Mouse (Mus musculus) limb, embryonic 10.5 days (tissue): ENCODE measurements around the gene Gal3st3. TPM values are rescaled to one million over a fixed set of nuclear protein-coding genes. Genes with fewer than 3 reads are reported as not detected.

ENCODE experiments used
- polyA plus RNA-seq: library from polyadenylated mRNA; unstranded; fragments of >200 nt; fragmentation: Nextera tagmentation; extraction: Ambion mirVana; gene quantifications from 2 replicates; pipeline ENCODE4 v1.2.1, GENCODE M21; 2016

The Gal3st3 gene
- polyA plus RNA-seq, 1 experiment from 2014 or later: 8.4 TPM

Other genes with a start within 250 kb of the Gal3st3 start
- 3.1 and 3.5 TPM in 2 replicates for gene Rin1, start 247.8 kb upstream of the Gal3st3 start, polyA plus RNA-seq
- 37.1 and 42.5 TPM in 2 replicates for gene Cd248, start 230.3 kb upstream of the Gal3st3 start, polyA plus RNA-seq
- gene Tmem151a, start 212.8 kb upstream of the Gal3st3 start, polyA plus RNA-seq: 2.4 and 2.5 TPM in 2 replicates
- 65.4 and 78.0 TPM in 2 replicates for gene Yif1a, start 209.8 kb upstream of the Gal3st3 start, polyA plus RNA-seq
- 20.2 and 28.1 TPM in 2 replicates for gene Cnih2, start 199.8 kb upstream of the Gal3st3 start, polyA plus RNA-seq
- 276 and 296 TPM in 2 replicates for gene Rab1b, start 191.3 kb upstream of the Gal3st3 start, polyA plus RNA-seq
- gene Klc2, start 179.8 kb upstream of the Gal3st3 start, polyA plus RNA-seq: 28.2 and 30.6 TPM in 2 replicates
- 25.7 and 31.1 TPM in 2 replicates for gene Pacs1, start 25.2 kb upstream of the Gal3st3 start, polyA plus RNA-seq
- 419 and 440 TPM in 2 replicates for gene Sf3b2, start 2.9 kb upstream of the Gal3st3 start, polyA plus RNA-seq
- not detected in 2 replicates for gene Catsper1, start 37.4 kb downstream of the Gal3st3 start, polyA plus RNA-seq
- gene Cst6, start 51.2 kb downstream of the Gal3st3 start, polyA plus RNA-seq: 0.26 and 1.1 TPM in 2 replicates
- gene Eif1ad, start 68.4 kb downstream of the Gal3st3 start, polyA plus RNA-seq: 99.4 and 109 TPM in 2 replicates
- gene Banf1, start 68.8 kb downstream of the Gal3st3 start, polyA plus RNA-seq: 607 and 678 TPM in 2 replicates
- gene Sart1, start 90.4 kb downstream of the Gal3st3 start, polyA plus RNA-seq: 103 and 111 TPM in 2 replicates
- not detected in 2 replicates for gene Tsga10ip, start 104.2 kb downstream of the Gal3st3 start, polyA plus RNA-seq
- gene Drap1, start 126.6 kb downstream of the Gal3st3 start, polyA plus RNA-seq: 224 and 246 TPM in 2 replicates
- 59.7 and 68.8 TPM in 2 replicates for gene AI837181, start 126.8 kb downstream of the Gal3st3 start, polyA plus RNA-seq
- not detected in 2 replicates for gene Fosl1, start 149.2 kb downstream of the Gal3st3 start, polyA plus RNA-seq
- 8.9 and 9.7 TPM in 2 replicates for gene Ccdc85b, start 159.6 kb downstream of the Gal3st3 start, polyA plus RNA-seq
- 111 and 132 TPM in 2 replicates for gene Fibp, start 162.3 kb downstream of the Gal3st3 start, polyA plus RNA-seq
- 1.6 and 1.9 TPM in 2 replicates for gene Ctsw, start 170.2 kb downstream of the Gal3st3 start, polyA plus RNA-seq
- 85.6 and 99.7 TPM in 2 replicates for gene Efemp2, start 175.6 kb downstream of the Gal3st3 start, polyA plus RNA-seq
- 38.2 and 40.4 TPM in 2 replicates for gene Mus81, start 190.1 kb downstream of the Gal3st3 start, polyA plus RNA-seq
- 3,106 and 3,128 TPM in 2 replicates for gene Cfl1, start 192.1 kb downstream of the Gal3st3 start, polyA plus RNA-seq
- not detected in 2 replicates for gene 1700020D05Rik, start 205.5 kb downstream of the Gal3st3 start, polyA plus RNA-seq
- gene Snx32, start 212.2 kb downstream of the Gal3st3 start, polyA plus RNA-seq: 4.1 and 7.0 TPM in 2 replicates